Mouse (Mus musculus) erythroblast, embryonic 14.5 days (primary cell): Measurements from ENCODE around the gene Rfx2.

Source experiments
- GATA1 ChIP-seq: IDR thresholded peaks from 2 replicates; pipeline ENCODE4 v1.6.1; 2012; ENCODE audit warnings: low read length, inconsistent platforms, mixed read lengths
- TAL1 ChIP-seq: IDR thresholded peaks from 3 replicates; pipeline ENCODE4 v1.6.1; 2012; ENCODE audit warnings: low read length, inconsistent platforms, mixed read lengths

DNA sequence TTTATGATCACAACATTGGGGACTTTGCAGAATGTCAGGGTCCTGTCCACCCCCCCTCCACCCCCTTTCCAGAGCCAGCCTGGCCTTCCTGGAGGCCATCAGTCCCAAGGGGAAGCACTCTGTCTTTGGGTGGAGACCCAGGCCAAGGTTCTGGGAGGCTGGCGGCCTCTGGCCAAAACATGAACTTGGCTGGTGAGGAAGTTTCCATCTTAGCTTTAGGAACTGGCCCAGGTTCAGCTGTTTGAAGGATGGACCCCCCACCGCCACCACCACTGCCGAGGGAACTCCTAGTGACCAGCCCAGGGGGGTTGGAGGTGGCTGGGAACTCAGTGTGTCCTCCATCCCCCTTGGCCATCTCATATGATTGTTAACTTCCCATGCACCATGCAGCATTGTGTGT lies 69.7 kb downstream of the Rfx2 start:
- TF ChIP-seq GATA1, result peak; percentile 13; the same call in 1 of the 2 replicates
- TF ChIP-seq TAL1, result no peak
